7 mouse cellular contexts compared by ENCODE assay signal in genomic region chr11:23307566-23307920, GRCm38 (mm10). TPM values are rescaled to one million over a fixed set of nuclear protein-coding genes. Genes with fewer than 3 reads are reported as not detected.
DNase-seq lines count a peak whose midpoint lies in the region; ATAC-seq and TF ChIP-seq lines count a peak whose summit lies in the region.

No protein-coding gene starts in this region.

- H3K27ac ChIP-seq in forebrain, embryonic 10.5 days, result peak overlapping the region; percentile 98
- peak overlapping the region; percentile 99; the same call in 1 of the 2 replicates for H3K27ac ChIP-seq in limb, embryonic 14.5 days (replicated peaks; ENCODE audit: low read depth, low read length)
- peak overlapping the region; percentile 99 for H3K27ac ChIP-seq in stomach, embryonic 16.5 days (ENCODE audit: low read length)

- peak overlapping the region; percentile 93 for H3K9ac ChIP-seq in limb, embryonic 14.5 days (ENCODE audit: low read depth, low read length, severe bottlenecking)
- H3K9ac ChIP-seq in stomach, embryonic 16.5 days (ENCODE audit: low read length), result peak overlapping the region; percentile 96

- peak overlapping the region; percentile 97 for H3K4me3 ChIP-seq in megakaryocyte, embryonic 14.5 days (replicated peaks)
- H3K4me3 ChIP-seq in forebrain, embryonic 10.5 days, result peak overlapping the region; percentile 90
- peak overlapping the region; percentile 97 for H3K4me3 ChIP-seq in limb, embryonic 14.5 days (replicated peaks; ENCODE audit: low read length)
- peak overlapping the region; percentile 96 for H3K4me3 ChIP-seq in stomach, embryonic 16.5 days (replicated peaks; ENCODE audit: low read length)

- H3K4me1 ChIP-seq in megakaryocyte, embryonic 14.5 days, result peaks cover 38% of the 10 kb centered on the region
- peaks cover 17% of the 10 kb centered on the region for H3K4me1 ChIP-seq in forebrain, embryonic 10.5 days
- H3K4me1 ChIP-seq in limb, embryonic 14.5 days (ENCODE audit: control insufficient read depth, insufficient read depth, low read length), result peaks cover 5% of the 10 kb centered on the region; the same call in 1 of the 2 replicates
- H3K4me1 ChIP-seq in stomach, embryonic 16.5 days (ENCODE audit: control insufficient read depth, insufficient read depth, low read length), result peaks cover 11% of the 10 kb centered on the region; the same call in 1 of the 2 replicates

- peaks cover 16% of the 10 kb centered on the region for H3K36me3 ChIP-seq in megakaryocyte, embryonic 14.5 days (replicated peaks; ENCODE audit: low read length)
- H3K36me3 ChIP-seq in forebrain, embryonic 10.5 days (replicated peaks), result peaks cover 28% of the 10 kb centered on the region
- H3K36me3 ChIP-seq in limb, embryonic 14.5 days (ENCODE audit: control insufficient read depth, insufficient read depth, low read length), result peaks cover 4% of the 10 kb centered on the region; the same call in 1 of the 2 replicates
- H3K36me3 ChIP-seq in stomach, embryonic 16.5 days (ENCODE audit: control insufficient read depth, insufficient read depth, low read length), result no peaks in the 10 kb centered on the region

- no peaks in the 10 kb centered on the region for H3K9me3 ChIP-seq in megakaryocyte, embryonic 14.5 days
- no peaks in the 10 kb centered on the region for H3K9me3 ChIP-seq in forebrain, embryonic 10.5 days
- no peaks in the 10 kb centered on the region for H3K9me3 ChIP-seq in limb, embryonic 14.5 days (ENCODE audit: control insufficient read depth, low read length)
- H3K9me3 ChIP-seq in stomach, embryonic 16.5 days (replicated peaks; ENCODE audit: control insufficient read depth, low read length), result no peaks in the 10 kb centered on the region

- ATAC-seq in megakaryocyte, adult 5-6 weeks (ENCODE audit: poor library complexity, severe bottlenecking), result no peak
- ATAC-seq in limb, embryonic 14.5 days (ENCODE audit: low FRiP score, low read depth), result no peak
- no peak for ATAC-seq in stomach, embryonic 16.5 days (ENCODE audit: insufficient read depth, low FRiP score)

- no peaks in the 10 kb centered on the region for H3K27me3 ChIP-seq in megakaryocyte, embryonic 14.5 days (replicated peaks)
- no peaks in the 10 kb centered on the region for H3K27me3 ChIP-seq in forebrain, embryonic 10.5 days (ENCODE audit: poor library complexity, severe bottlenecking)
- H3K27me3 ChIP-seq in limb, embryonic 14.5 days (ENCODE audit: control insufficient read depth, insufficient read depth, low read length), result no peaks in the 10 kb centered on the region
- no peaks in the 10 kb centered on the region for H3K27me3 ChIP-seq in stomach, embryonic 16.5 days (ENCODE audit: control insufficient read depth, insufficient read depth, low read length)

- peak overlapping the region; percentile 54 for H3K4me2 ChIP-seq in limb, embryonic 14.5 days (replicated peaks; ENCODE audit: low read depth, low read length, severe bottlenecking)
- peak overlapping the region; percentile 73 for H3K4me2 ChIP-seq in stomach, embryonic 16.5 days (ENCODE audit: low read depth, low read length)

- no peak for DNase-seq in forebrain, embryonic 10.5 days (ENCODE audit: extremely low spot score, low spot score)
- no peak for DNase-seq in limb, embryonic 14.5 days (ENCODE audit: low spot score)
- DNase-seq in adrenal gland, postnatal 14 days, result no peak
- no peak for DNase-seq in cerebellum, adult 18-20 months

- 6% methylated on average over 6 of the region's 6 CpGs for WGBS in forebrain, embryonic 10.5 days
- 3% methylated on average over 6 of the region's 6 CpGs for WGBS in limb, embryonic 14.5 days
- WGBS in stomach, embryonic 16.5 days, result under 1% methylated on average over 6 of the region's 6 CpGs

- no peak for TF ChIP-seq POLR2A in limb, embryonic 14.5 days (IDR thresholded peaks at IDR 0.05; ENCODE audit: borderline replicate concordance, extremely low read depth, insufficient read depth, insufficient read length)

RNA-seq across cellular contexts. Expression of gene Usp34, which starts 0.8 kb away (rescaled TPM):
- 0.81 TPM in 1 of 2 replicates, not detected in the other for polyA plus RNA-seq in megakaryocyte, embryonic 14.5 days (2012; ENCODE audit: insufficient read depth, low replicate concordance)
- total RNA-seq in megakaryocyte, adult 5-6 weeks (2015), result 48.5 and 54.5 TPM in 2 replicates
- total RNA-seq in megakaryocyte, adult 5-6 weeks (2017), result 39.3 and 46.1 TPM in 2 replicates
- polyA plus RNA-seq in forebrain, embryonic 10.5 days (2016; fragmentation: Nextera tagmentation; extraction: Ambion mirVana), result 21.7 and 26.1 TPM in 2 replicates
- polyA plus RNA-seq in limb, embryonic 14.5 days (2012; rRNA removed), result 36.7 and 37.4 TPM in 2 replicates
- polyA plus RNA-seq in limb, embryonic 14.5 days (2014; fragmentation: Nextera tagmentation; extraction: Ambion mirVana), result 42.6 and 42.9 TPM in 2 replicates
- 19.0 and 24.9 TPM in 2 replicates for polyA plus RNA-seq in stomach, embryonic 16.5 days (2015; fragmentation: Nextera tagmentation; extraction: Ambion mirVana)
- 60.7 and 62.4 TPM in 2 replicates for total RNA-seq in adrenal gland, postnatal 14 days (2021)

RNA-seq across cellular contexts. Expression of gene Xpo1, which starts 51.7 kb away (rescaled TPM):
- 3.2 and 4.6 TPM in 2 replicates for polyA plus RNA-seq in megakaryocyte, embryonic 14.5 days (2012; ENCODE audit: insufficient read depth, low replicate concordance)
- 102 and 115 TPM in 2 replicates for total RNA-seq in megakaryocyte, adult 5-6 weeks (2015)
- 173 and 210 TPM in 2 replicates for total RNA-seq in megakaryocyte, adult 5-6 weeks (2017)
- polyA plus RNA-seq in forebrain, embryonic 10.5 days (2016; fragmentation: Nextera tagmentation; extraction: Ambion mirVana), result 135 and 146 TPM in 2 replicates
- 88.8 and 105 TPM in 2 replicates for polyA plus RNA-seq in limb, embryonic 14.5 days (2012; rRNA removed)
- polyA plus RNA-seq in limb, embryonic 14.5 days (2014; fragmentation: Nextera tagmentation; extraction: Ambion mirVana), result 113 and 120 TPM in 2 replicates
- 61.6 and 70.2 TPM in 2 replicates for polyA plus RNA-seq in stomach, embryonic 16.5 days (2015; fragmentation: Nextera tagmentation; extraction: Ambion mirVana)
- 76.8 and 79.1 TPM in 2 replicates for total RNA-seq in adrenal gland, postnatal 14 days (2021)

Comparison
In these comparisons a context has a peak if more than half of its experiments do, and no peak if none do; other contexts are left out.
1. RNA of gene Usp34, which starts 0.8 kb away (polyA plus RNA-seq): 36.7 to 42.9 TPM in limb, embryonic 14.5 days, 21.7 to 26.1 TPM in forebrain, embryonic 10.5 days and 19.0 to 24.9 TPM in stomach, embryonic 16.5 days; 0.81 TPM in megakaryocyte, embryonic 14.5 days; every median in the first group is over 10 times any median in the second.
2. RNA of gene Xpo1, which starts 51.7 kb away (polyA plus RNA-seq): 135 to 146 TPM in forebrain, embryonic 10.5 days, 88.8 to 120 TPM in limb, embryonic 14.5 days and 61.6 to 70.2 TPM in stomach, embryonic 16.5 days; 3.2 to 4.6 TPM in megakaryocyte, embryonic 14.5 days; every median in the first group is over 10 times any median in the second.
3. Peak in every context shown above with its lines, with median percentiles within 50 percentile points of each other: H3K4me3 ChIP-seq and H3K27ac ChIP-seq.